18 mouse cellular contexts compared by ENCODE assay signal in genomic region chr6:10181590-10182183, GRCm38 (mm10).
DNase-seq lines count a peak whose midpoint lies in the region; ATAC-seq and TF ChIP-seq lines count a peak whose summit lies in the region.
"Had no signal": no experiment of that assay in that cellular context is flagged by ENCODE, and none has a peak within 500 bp of the region (broad histone marks: within the 10 kb centered on the region; RNA-seq: fewer than 3 reads in every experiment).

No protein-coding gene starts in this region.

- no peak overlapping the region for H3K9ac ChIP-seq in neural tube, embryonic 13.5 days
- no peak overlapping the region for H3K9ac ChIP-seq in forebrain, postnatal 0 days
- H3K9ac ChIP-seq in midbrain, embryonic 12.5 days (replicated peaks), result no peak overlapping the region
- no peak overlapping the region for H3K9ac ChIP-seq in liver, postnatal 0 days (replicated peaks)
- H3K9ac ChIP-seq: kidney, embryonic 15.5 days; limb, embryonic 15.5 days; stomach, embryonic 15.5 days had no signal

- no peaks in the 10 kb centered on the region for H3K36me3 ChIP-seq in neural tube, embryonic 13.5 days
- no peaks in the 10 kb centered on the region for H3K36me3 ChIP-seq in forebrain, postnatal 0 days (ENCODE audit: insufficient read depth)
- no peaks in the 10 kb centered on the region for H3K36me3 ChIP-seq in midbrain, embryonic 12.5 days
- no peaks in the 10 kb centered on the region for H3K36me3 ChIP-seq in liver, postnatal 0 days (replicated peaks; ENCODE audit: insufficient read depth, low read length)
- H3K36me3 ChIP-seq: embryonic facial prominence, embryonic 10.5 days; kidney, embryonic 15.5 days; limb, embryonic 15.5 days; stomach, embryonic 15.5 days had no signal

- no peak for TF ChIP-seq CTCF in forebrain, postnatal 0 days (IDR thresholded peaks at IDR 0.05; ENCODE audit: low read depth)
- no peak for TF ChIP-seq CTCF in liver, postnatal 0 days (IDR thresholded peaks at IDR 0.05; ENCODE audit: low read depth)

- H3K27ac ChIP-seq in neural tube, embryonic 13.5 days (replicated peaks), result no peak overlapping the region
- H3K27ac ChIP-seq in forebrain, postnatal 0 days (ENCODE audit: low read depth, low read length), result no peak overlapping the region
- H3K27ac ChIP-seq in midbrain, embryonic 12.5 days (replicated peaks), result no peak overlapping the region
- H3K27ac ChIP-seq in liver, postnatal 0 days (ENCODE audit: low read depth), result no peak overlapping the region
- H3K27ac ChIP-seq: embryonic facial prominence, embryonic 10.5 days; kidney, embryonic 15.5 days; limb, embryonic 15.5 days; stomach, embryonic 15.5 days had no signal

- no peak overlapping the region for H3K4me3 ChIP-seq in neural tube, embryonic 13.5 days
- no peak overlapping the region for H3K4me3 ChIP-seq in forebrain, postnatal 0 days (ENCODE audit: low read depth, low read length)
- no peak overlapping the region for H3K4me3 ChIP-seq in midbrain, embryonic 12.5 days
- no peak overlapping the region for H3K4me3 ChIP-seq in liver, postnatal 0 days (ENCODE audit: low read depth, low read length)
- H3K4me3 ChIP-seq: embryonic facial prominence, embryonic 10.5 days; erythroblast, embryonic 14.5 days; kidney, embryonic 15.5 days; limb, embryonic 15.5 days; stomach, embryonic 15.5 days had no signal

- no peak for TF ChIP-seq EP300 in liver, postnatal 0 days (IDR thresholded peaks at IDR 0.05; ENCODE audit: low read depth)

- DNase-seq in neural tube, embryonic 10.5 days (ENCODE audit: extremely low spot score, low spot score), result no peak
- DNase-seq in forebrain, postnatal 0 days, result peak; percentile 23
- DNase-seq in liver, postnatal 0 days, result no peak
- DNase-seq in left cerebral cortex, adult 11 months (ENCODE audit: low spot score), result no peak
- DNase-seq: adrenal gland, postnatal 25 days; cerebellum, adult 11-12 months; cerebellum, postnatal 36 days; lung, adult 18-20 months; lung, postnatal 36 days; spleen, adult 18-20 months had no signal

- 60% methylated on average over 7 of the region's 7 CpGs for WGBS in neural tube, embryonic 13.5 days
- 37% methylated on average over 7 of the region's 7 CpGs for WGBS in forebrain, postnatal 0 days
- 68% methylated on average over 7 of the region's 7 CpGs for WGBS in midbrain, embryonic 12.5 days
- WGBS in liver, postnatal 0 days (ENCODE audit: insufficient replicate concordance), result 75% methylated on average over 7 of the region's 7 CpGs

- no peak overlapping the region for H3K4me2 ChIP-seq in neural tube, embryonic 13.5 days
- no peak overlapping the region for H3K4me2 ChIP-seq in forebrain, postnatal 0 days (ENCODE audit: low read depth)
- H3K4me2 ChIP-seq in midbrain, embryonic 12.5 days (replicated peaks), result no peak overlapping the region
- no peak overlapping the region for H3K4me2 ChIP-seq in liver, postnatal 0 days (ENCODE audit: low read depth, low read length)
- H3K4me2 ChIP-seq: kidney, embryonic 15.5 days; limb, embryonic 15.5 days; stomach, embryonic 15.5 days had no signal

- peak; percentile 82 for ATAC-seq in neural tube, embryonic 13.5 days (ENCODE audit: low read depth)
- peak; percentile 62; the same call in 1 of the 2 replicates for ATAC-seq in forebrain, postnatal 0 days
- ATAC-seq in midbrain, embryonic 12.5 days (ENCODE audit: low FRiP score, low read depth), result peak; percentile 82
- no peak for ATAC-seq in liver, postnatal 0 days
- no peak for ATAC-seq in cerebellum, adult (ENCODE audit: insufficient number of reproducible peaks, low FRiP score, low TSS enrichment)

- H3K4me1 ChIP-seq in neural tube, embryonic 13.5 days (replicated peaks), result no peaks in the 10 kb centered on the region
- no peaks in the 10 kb centered on the region for H3K4me1 ChIP-seq in forebrain, postnatal 0 days (ENCODE audit: insufficient read depth)
- H3K4me1 ChIP-seq in midbrain, embryonic 12.5 days, result no peaks in the 10 kb centered on the region; the same call in 1 of the 2 replicates
- H3K4me1 ChIP-seq in liver, postnatal 0 days (ENCODE audit: insufficient read depth), result no peaks in the 10 kb centered on the region
- H3K4me1 ChIP-seq: embryonic facial prominence, embryonic 10.5 days; kidney, embryonic 15.5 days; limb, embryonic 15.5 days; stomach, embryonic 15.5 days had no signal

- H3K9me3 ChIP-seq in neural tube, embryonic 13.5 days, result no peaks in the 10 kb centered on the region; the same call in 1 of the 2 replicates
- no peaks in the 10 kb centered on the region for H3K9me3 ChIP-seq in forebrain, postnatal 0 days (ENCODE audit: low read length)
- H3K9me3 ChIP-seq in midbrain, embryonic 12.5 days, result no peaks in the 10 kb centered on the region
- no peaks in the 10 kb centered on the region for H3K9me3 ChIP-seq in liver, postnatal 0 days (ENCODE audit: low read length)
- H3K9me3 ChIP-seq: embryonic facial prominence, embryonic 10.5 days; kidney, embryonic 15.5 days; limb, embryonic 15.5 days; stomach, embryonic 15.5 days had no signal

- no peaks in the 10 kb centered on the region for H3K27me3 ChIP-seq in neural tube, embryonic 13.5 days
- H3K27me3 ChIP-seq in forebrain, postnatal 0 days (ENCODE audit: insufficient read depth, low read length), result no peaks in the 10 kb centered on the region
- H3K27me3 ChIP-seq in midbrain, embryonic 12.5 days, result no peaks in the 10 kb centered on the region
- no peaks in the 10 kb centered on the region for H3K27me3 ChIP-seq in liver, postnatal 0 days (ENCODE audit: insufficient read depth, low read length)
- H3K27me3 ChIP-seq: kidney, embryonic 15.5 days; limb, embryonic 15.5 days; stomach, embryonic 15.5 days had no signal

Comparison
In these comparisons a context has a peak if more than half of its experiments do, and no peak if none do; other contexts are left out.
1. ATAC-seq: peak in neural tube, embryonic 13.5 days (single experiment), forebrain, postnatal 0 days (single experiment) and midbrain, embryonic 12.5 days (single experiment); none in liver, postnatal 0 days (single experiment) and cerebellum, adult (single experiment).